Comparison of ENCODE assay signal across 26 mouse cellular contexts in genomic region chr7:68621080-68621479, GRCm38 (mm10).
"Had no signal": no experiment of that assay in that cellular context is flagged by ENCODE, and none has a peak within 500 bp of the region (broad histone marks: within the 10 kb centered on the region; RNA-seq: fewer than 3 reads in every experiment).

No protein-coding gene starts in this region.

- DNase-seq: gastrocnemius, adult 2 months; gastrocnemius, postnatal 10 days; gastrocnemius, postnatal 25 days; heart, adult 18-20 months; heart, postnatal 36 days; kidney, adult 11 months; kidney, adult 2 months; kidney, adult 9 months; kidney, postnatal 14 days; kidney, postnatal 36 days; layer of hippocampus, adult 9-11 months; layer of hippocampus, postnatal 36 days; left cerebral cortex, postnatal 4 days; liver, embryonic 13.5 days had no signal

- H3K36me3 ChIP-seq: heart, embryonic 10.5 days; hindbrain, embryonic 10.5 days; hindbrain, embryonic 12.5 days; kidney, embryonic 15.5 days; limb, embryonic 13.5 days; limb, embryonic 15.5 days; liver, embryonic 13.5 days; liver, embryonic 15.5 days had no signal

- H3K4me3 ChIP-seq: gastrocnemius, adult 2 months; heart, embryonic 10.5 days; hindbrain, embryonic 10.5 days; hindbrain, embryonic 12.5 days; kidney, embryonic 15.5 days; limb, embryonic 13.5 days; limb, embryonic 15.5 days; liver, embryonic 13.5 days; liver, embryonic 15.5 days had no signal

- H3K27me3 ChIP-seq: hindbrain, embryonic 12.5 days; kidney, embryonic 15.5 days; limb, embryonic 13.5 days; limb, embryonic 15.5 days; liver, embryonic 13.5 days; liver, embryonic 15.5 days had no signal

- H3K4me1 ChIP-seq: heart, embryonic 10.5 days; hindbrain, embryonic 10.5 days; hindbrain, embryonic 12.5 days; kidney, embryonic 15.5 days; limb, embryonic 13.5 days; limb, embryonic 15.5 days; liver, embryonic 13.5 days; liver, embryonic 15.5 days had no signal

- H3K4me2 ChIP-seq: hindbrain, embryonic 12.5 days; hindbrain, embryonic 14.5 days; kidney, embryonic 15.5 days; limb, embryonic 13.5 days; limb, embryonic 15.5 days; liver, embryonic 11.5 days; liver, embryonic 13.5 days; liver, embryonic 15.5 days had no signal

- H3K9ac ChIP-seq: hindbrain, embryonic 12.5 days; hindbrain, embryonic 14.5 days; kidney, embryonic 15.5 days; limb, embryonic 13.5 days; limb, embryonic 15.5 days; liver, embryonic 13.5 days; liver, embryonic 15.5 days had no signal

- H3K9me3 ChIP-seq: heart, embryonic 10.5 days; hindbrain, embryonic 10.5 days; hindbrain, embryonic 12.5 days; kidney, embryonic 15.5 days; limb, embryonic 13.5 days; limb, embryonic 15.5 days; liver, embryonic 13.5 days; liver, embryonic 15.5 days had no signal

- H3K27ac ChIP-seq: gastrocnemius, adult 2 months; heart, embryonic 10.5 days; hindbrain, embryonic 10.5 days; hindbrain, embryonic 12.5 days; hindbrain, embryonic 14.5 days; kidney, embryonic 15.5 days; kidney, postnatal 0 days; limb, embryonic 13.5 days; limb, embryonic 15.5 days; liver, embryonic 13.5 days; liver, embryonic 15.5 days had no signal

- ATAC-seq: hindbrain, embryonic 16.5 days; inflammation-experienced regulatory T-cells, adult 6 months had no signal
